ENCODE assay signal across 13 mouse cellular contexts in the genomic region with DNA sequence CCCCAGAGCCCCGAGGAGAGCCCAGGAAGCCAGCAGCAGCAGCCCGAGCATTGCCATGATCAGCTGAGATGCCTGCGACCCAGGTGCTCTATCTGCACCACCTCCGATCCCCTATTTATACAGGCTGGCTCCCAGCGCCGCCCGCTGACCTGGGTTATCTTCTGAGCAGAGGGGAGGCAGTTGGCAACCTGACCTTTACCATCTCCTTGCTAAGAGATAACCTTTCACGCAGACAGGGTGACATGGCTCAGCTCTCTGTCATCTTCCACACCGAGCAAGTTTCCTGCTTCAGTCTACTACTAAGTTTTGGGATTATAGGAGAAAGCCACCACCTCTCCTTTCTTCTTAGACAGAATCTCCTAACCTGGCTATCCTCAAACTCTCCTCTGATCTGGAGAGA. TPM values are rescaled to one million over a fixed set of nuclear protein-coding genes. Genes with fewer than 3 reads are reported as not detected.
DNase-seq lines count a peak whose midpoint lies in the region; ATAC-seq lines count a peak whose summit lies in the region.
"Had no signal": no experiment of that assay in that cellular context is flagged by ENCODE, and none has a peak within 500 bp of the region (broad histone marks: within the 10 kb centered on the region; RNA-seq: fewer than 3 reads in every experiment).

A gene (minus strand): TSS at position 101 of the 400 bp plus-strand sequence.

- H3K9ac ChIP-seq in heart, embryonic 13.5 days: 0 out of 2 replicates have a peak within 1 kb of the TSS, but pooled peaks have one; percentile 45
- no peak within 1 kb of the TSS for H3K9ac ChIP-seq in lung, embryonic 16.5 days (ENCODE audit: low read length)
- no peak within 1 kb of the TSS for H3K9ac ChIP-seq in intestine, embryonic 14.5 days (ENCODE audit: low read length)
- H3K9ac ChIP-seq in midbrain, embryonic 15.5 days: no peak within 1 kb of the TSS

- peaks cover 16% of the 10 kb centered on the region; the same call in 1 of the 2 replicates for H3K4me1 ChIP-seq in heart, embryonic 13.5 days
- H3K4me1 ChIP-seq in lung, embryonic 16.5 days (replicated peaks; ENCODE audit: control insufficient read depth, insufficient read depth, low read length): peaks cover 6% of the 10 kb centered on the region
- H3K4me1 ChIP-seq in intestine, embryonic 14.5 days (replicated peaks; ENCODE audit: control insufficient read depth, insufficient read depth, low read length): no peaks in the 10 kb centered on the region; the same call in 1 of the 2 replicates
- peaks cover 14% of the 10 kb centered on the region for H3K4me1 ChIP-seq in midbrain, embryonic 15.5 days

- H3K36me3 ChIP-seq in heart, embryonic 13.5 days: no peaks in the 10 kb centered on the region
- H3K36me3 ChIP-seq in lung, embryonic 16.5 days (ENCODE audit: control insufficient read depth, insufficient read depth, low read length): no peaks in the 10 kb centered on the region
- no peaks in the 10 kb centered on the region for H3K36me3 ChIP-seq in intestine, embryonic 14.5 days (ENCODE audit: control insufficient read depth, insufficient read depth, low read length)
- H3K36me3 ChIP-seq in midbrain, embryonic 15.5 days (replicated peaks): no peaks in the 10 kb centered on the region

- ATAC-seq in heart, embryonic 13.5 days (ENCODE audit: extremely low read depth, insufficient number of reproducible peaks, low FRiP score, low TSS enrichment): no peak
- ATAC-seq in lung, embryonic 16.5 days (ENCODE audit: low read depth): no peak
- ATAC-seq in intestine, embryonic 14.5 days (replicated peaks; ENCODE audit: low FRiP score, low TSS enrichment, low read depth): no peak
- ATAC-seq in midbrain, embryonic 15.5 days (replicated peaks): no peak

- peaks cover 64% of the 10 kb centered on the region for H3K27me3 ChIP-seq in heart, embryonic 13.5 days (replicated peaks)
- H3K27me3 ChIP-seq in lung, embryonic 16.5 days (ENCODE audit: control insufficient read depth, insufficient read depth, low read depth, low read length): peaks cover 39% of the 10 kb centered on the region
- H3K27me3 ChIP-seq in intestine, embryonic 14.5 days (replicated peaks; ENCODE audit: control insufficient read depth, insufficient read depth, low read length): peaks cover 49% of the 10 kb centered on the region
- peaks cover 52% of the 10 kb centered on the region for H3K27me3 ChIP-seq in midbrain, embryonic 15.5 days (replicated peaks)

- H3K27ac ChIP-seq in heart, embryonic 13.5 days (replicated peaks): no peak within 1 kb of the TSS
- H3K27ac ChIP-seq in lung, embryonic 16.5 days (ENCODE audit: low read length): no peak within 1 kb of the TSS
- H3K27ac ChIP-seq in intestine, embryonic 14.5 days (ENCODE audit: low read depth): no peak within 1 kb of the TSS
- H3K27ac ChIP-seq in midbrain, embryonic 15.5 days: no peak within 1 kb of the TSS

- no peak for DNase-seq in heart, postnatal 4 days
- no peak for DNase-seq in lung, postnatal 36 days
- DNase-seq in intestine, embryonic 14.5 days (ENCODE audit: low spot score): no peak
- DNase-seq in left cerebral cortex, adult 8-10 months (ENCODE audit: low spot score in 2 of 2): no peak
- no peak for DNase-seq in ovary, postnatal 36 days (ENCODE audit: low spot score)
- DNase-seq: cerebellum, postnatal 10 days; kidney, postnatal 4 days had no signal

- 7% methylated on average over 9 of the region's 9 CpGs for whole genome bisulfite sequencing in heart, embryonic 13.5 days
- 4% methylated on average over 9 of the region's 9 CpGs for WGBS in lung, embryonic 16.5 days
- WGBS in intestine, embryonic 14.5 days: 6% methylated on average over 9 of the region's 9 CpGs
- WGBS in midbrain, embryonic 15.5 days: 6% methylated on average over 9 of the region's 9 CpGs

- H3K9me3 ChIP-seq in heart, embryonic 13.5 days: peaks cover 4% of the 10 kb centered on the region; the same call in 1 of the 2 replicates
- H3K9me3 ChIP-seq in lung, embryonic 16.5 days (ENCODE audit: control insufficient read depth, low read length): no peaks in the 10 kb centered on the region
- H3K9me3 ChIP-seq in intestine, embryonic 14.5 days (ENCODE audit: control insufficient read depth, low read length): no peaks in the 10 kb centered on the region
- H3K9me3 ChIP-seq in midbrain, embryonic 15.5 days: no peaks in the 10 kb centered on the region

- H3K4me3 ChIP-seq in heart, embryonic 13.5 days: peak within 1 kb of the TSS; percentile 23; the same call in 1 of the 2 replicates
- no peak within 1 kb of the TSS for H3K4me3 ChIP-seq in lung, embryonic 16.5 days (ENCODE audit: low read length)
- H3K4me3 ChIP-seq in intestine, embryonic 14.5 days (ENCODE audit: low read depth, low read length): no peak within 1 kb of the TSS
- no peak within 1 kb of the TSS for H3K4me3 ChIP-seq in midbrain, embryonic 15.5 days

- peak within 1 kb of the TSS; percentile 45 for H3K4me2 ChIP-seq in heart, embryonic 13.5 days
- 0 out of 2 replicates have a peak within 1 kb of the TSS, but pooled peaks have one; percentile 9 for H3K4me2 ChIP-seq in lung, embryonic 16.5 days (ENCODE audit: low read depth, low read length)
- H3K4me2 ChIP-seq in intestine, embryonic 14.5 days (ENCODE audit: low read length): peak within 1 kb of the TSS; percentile 11; the same call in 1 of the 2 replicates
- H3K4me2 ChIP-seq in midbrain, embryonic 15.5 days: peak within 1 kb of the TSS; percentile 30; the same call in 1 of the 2 replicates

RNA-seq across cellular contexts. Expression of the gene that starts here (rescaled TPM):
- polyA plus RNA-seq in heart, embryonic 13.5 days (2015; fragmentation: Nextera tagmentation; extraction: Ambion mirVana): 0.25 TPM in 1 of 2 replicates, not detected in the other
- total RNA-seq in heart, postnatal 4 days (2021): not detected
- polyA plus RNA-seq in lung, embryonic 16.5 days (2015; fragmentation: Nextera tagmentation; extraction: Ambion mirVana): not detected in 2 replicates
- 0.40 and 0.41 TPM in 2 replicates for polyA plus RNA-seq in intestine, embryonic 14.5 days (2014; fragmentation: Nextera tagmentation; extraction: Ambion mirVana)
- polyA plus RNA-seq in midbrain, embryonic 15.5 days (2015; fragmentation: Nextera tagmentation; extraction: Ambion mirVana): 0.48 and 1.3 TPM in 2 replicates
- total RNA-seq in left cerebral cortex, adult 8-10 months (2022): not detected
- total RNA-seq: gastrocnemius, postnatal 4 days; megakaryocyte, adult 5-6 weeks had no signal
- polyA plus RNA-seq: limb, embryonic 14.5 days had no signal
